Mouse (Mus musculus) embryo, embryonic 11 days (tissue): ENCODE results near the gene Phgr1.

ENCODE experiments used
- DNase-seq: peaks from one replicate; pipeline ENCODE4 v3.0.0-alpha.2; 2015

Phgr1 gene

GRCm38 (mm10) chr2:118751896-118752791, 20.4 kb upstream of the Phgr1 start:
- DNase-seq, result no peak

DNA sequence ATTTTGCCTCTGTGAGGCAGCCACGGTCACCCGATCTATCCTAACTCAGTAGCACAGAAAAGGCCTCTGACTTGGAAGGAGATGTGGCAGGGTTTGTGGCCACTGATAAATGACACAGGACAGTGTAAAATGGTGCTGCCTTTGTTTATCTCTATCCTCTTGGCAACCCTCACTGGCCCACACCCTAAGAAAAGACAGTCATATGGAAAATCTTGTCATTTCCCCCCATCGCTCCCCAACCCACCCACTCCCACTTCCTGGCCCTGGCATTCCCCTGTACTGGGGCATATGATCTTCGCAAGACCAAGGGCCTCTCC, 19.8 kb upstream of the Phgr1 start:
- no peak for DNase-seq

- DNase-seq, result no peak
Observed at GRCm38 (mm10) chr2:118754143-118754542, 18.4 kb upstream of the Phgr1 start.

- no peak for DNase-seq
Observed at GRCm38 (mm10) chr2:118755407-118755806, 17.2 kb upstream of the Phgr1 start.

- DNase-seq, result no peak
Observed at GRCm38 (mm10) chr2:118756103-118756502, 16.5 kb upstream of the Phgr1 start.

DNA sequence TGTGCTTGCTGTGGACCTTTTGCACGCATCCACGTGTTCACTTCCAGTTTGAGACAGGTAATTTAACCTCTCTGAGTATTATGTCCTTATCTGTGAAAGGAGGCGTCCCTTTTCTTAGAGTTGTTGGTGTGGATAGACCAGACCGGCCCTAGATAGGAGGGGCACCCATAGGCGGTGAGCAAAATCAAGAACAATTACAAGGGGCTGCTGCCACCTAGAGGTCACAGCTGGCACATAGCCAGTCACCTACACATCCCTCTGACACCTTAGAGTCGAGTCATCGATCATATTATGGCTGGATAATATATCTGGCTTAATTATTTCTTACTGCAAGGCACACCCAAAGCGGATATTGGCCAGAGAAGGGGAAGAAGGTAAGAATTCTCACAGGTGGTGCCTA, 12.7 kb upstream of the Phgr1 start:
- DNase-seq, result peak; percentile 77

DNA sequence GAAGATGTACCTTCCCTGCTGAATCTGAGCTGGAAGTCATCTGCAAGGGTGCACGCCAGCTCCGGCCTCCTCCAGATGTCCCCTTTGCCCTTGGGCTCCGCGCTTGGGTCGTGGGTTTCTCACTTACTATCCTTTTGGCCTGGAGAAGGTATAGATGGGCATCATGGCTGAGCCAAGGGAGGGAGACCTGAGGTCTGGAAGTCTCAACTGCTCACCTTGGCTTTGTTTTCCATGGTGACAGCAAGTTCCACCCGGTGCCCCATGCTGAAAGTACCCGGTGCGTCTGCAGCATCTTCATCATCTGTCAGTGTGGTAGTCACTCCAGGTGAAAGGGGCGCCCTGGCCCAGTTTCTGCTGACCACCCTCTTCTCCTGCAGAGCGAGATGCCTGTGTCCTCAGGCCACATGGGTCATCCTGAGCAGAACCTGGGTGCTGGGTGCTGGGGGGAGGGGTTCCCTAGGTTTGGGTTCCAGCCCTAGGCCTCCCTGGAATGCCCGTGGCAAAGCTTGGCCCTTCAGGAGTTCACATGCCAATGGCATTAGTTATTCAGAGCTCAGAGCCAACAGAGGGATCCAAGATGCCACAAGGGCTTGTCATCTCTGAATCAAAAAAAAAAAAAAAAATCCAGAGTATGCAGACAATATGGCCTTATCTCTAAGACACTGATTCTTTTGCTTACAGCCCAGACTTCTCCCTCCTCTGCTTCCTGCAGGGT, 12.1 kb upstream of the Phgr1 start:
- no peak for DNase-seq

DNA sequence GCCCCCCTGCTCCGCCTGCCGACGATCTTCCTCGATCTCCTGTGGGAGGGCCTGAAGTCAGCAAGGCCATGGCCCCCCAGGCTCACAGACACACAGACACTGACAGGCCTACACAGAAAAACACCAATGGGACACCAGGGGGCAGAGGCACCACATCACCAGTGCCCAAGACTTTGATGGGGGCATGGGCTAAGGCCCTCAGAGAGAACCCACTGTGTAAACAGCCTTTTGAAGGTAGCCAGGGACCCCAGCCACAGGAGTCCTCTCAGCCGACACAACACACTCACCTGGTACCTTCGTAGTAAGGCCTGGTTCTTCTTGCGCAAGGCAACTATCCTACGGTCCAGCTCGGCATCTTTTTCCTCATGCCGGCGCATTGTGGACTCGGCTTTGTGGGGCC, 11.2 kb upstream of the Phgr1 start:
- DNase-seq, result no peak

DNA sequence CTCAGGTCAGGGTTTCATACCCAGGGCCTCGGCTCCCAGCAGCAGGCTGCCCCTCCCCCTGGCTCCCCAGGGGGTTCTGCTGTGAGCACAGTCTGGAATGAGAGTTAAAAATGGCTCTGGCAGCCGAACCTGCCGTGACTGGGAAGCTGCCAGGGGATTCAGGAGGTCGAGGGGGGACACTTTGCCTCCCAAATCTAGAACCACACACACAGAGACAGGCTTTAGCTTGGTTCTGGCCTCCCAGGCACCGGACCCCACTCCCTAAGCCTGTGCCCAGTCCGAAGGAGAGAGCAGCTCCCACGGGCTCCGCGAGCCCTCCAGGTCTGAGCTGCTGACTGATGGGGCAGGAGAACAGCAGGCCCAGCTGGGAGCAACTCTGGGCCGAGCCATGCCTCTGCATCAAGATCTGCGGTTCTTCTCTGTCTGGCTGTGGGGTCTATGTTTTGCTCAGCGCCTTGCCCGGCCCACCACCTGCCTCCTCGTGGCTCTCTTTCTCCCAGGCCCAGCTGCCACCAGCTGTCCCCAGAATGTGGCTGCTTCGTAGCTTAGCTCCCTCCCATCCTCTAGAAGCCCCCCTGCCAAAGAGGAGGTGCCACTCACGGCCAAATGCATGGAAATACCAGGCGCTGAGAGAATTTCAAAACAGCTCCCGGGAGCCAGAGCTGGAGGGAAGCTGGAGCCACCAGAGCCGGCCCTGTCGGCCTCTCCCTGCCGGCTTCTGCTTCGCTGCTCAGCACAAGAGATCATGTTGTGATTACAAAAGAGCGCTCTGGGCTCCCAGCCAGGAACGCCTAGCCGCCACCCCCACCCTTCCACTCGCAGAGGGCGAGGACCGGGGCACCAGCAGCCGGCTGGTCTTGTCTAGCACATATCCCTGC, 10.4 kb upstream of the Phgr1 start, which contains the start of gene Ccdc9b:
TSS of gene Ccdc9b (minus strand) at position 756 of the 878 bp plus-strand sequence.
- DNase-seq, result peak; percentile 71

DNA sequence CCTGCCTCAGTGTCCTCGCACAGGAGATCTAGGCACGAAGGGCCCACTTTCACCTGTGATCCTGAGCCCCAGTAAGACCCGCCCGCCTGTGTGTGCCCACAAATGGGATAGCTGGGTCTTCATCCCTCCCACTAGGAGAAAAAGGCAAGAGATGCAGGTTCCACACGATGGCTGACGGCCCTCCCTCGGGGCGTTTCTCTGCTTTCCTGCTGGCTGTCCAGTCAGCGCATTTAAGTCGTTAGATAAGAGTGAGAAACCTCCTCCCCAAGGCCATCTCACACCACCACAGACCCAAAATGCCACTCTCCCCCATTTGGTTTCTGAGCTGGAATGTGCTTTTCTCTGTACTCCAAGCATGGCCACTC, 9.8 kb upstream of the Phgr1 start:
- no peak for DNase-seq

DNA sequence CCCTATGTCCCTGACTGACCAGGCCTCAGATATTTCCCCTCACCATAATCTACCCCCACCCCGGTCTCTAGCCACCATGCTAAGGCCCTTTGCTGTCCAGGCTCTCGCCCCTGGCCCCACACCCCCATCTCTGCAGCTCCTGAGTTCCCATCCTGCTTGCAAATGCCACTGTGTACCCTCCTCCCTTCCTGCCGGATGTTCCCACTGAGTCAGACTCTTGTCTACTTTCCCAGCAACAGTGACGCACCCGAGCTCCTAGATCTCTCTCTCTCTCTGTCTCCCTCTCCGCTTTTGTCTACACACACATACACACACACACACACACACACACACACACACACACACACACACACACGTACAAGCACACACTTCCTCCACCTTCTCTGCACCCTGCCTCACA, 9.1 kb upstream of the Phgr1 start:
- no peak for DNase-seq

DNA sequence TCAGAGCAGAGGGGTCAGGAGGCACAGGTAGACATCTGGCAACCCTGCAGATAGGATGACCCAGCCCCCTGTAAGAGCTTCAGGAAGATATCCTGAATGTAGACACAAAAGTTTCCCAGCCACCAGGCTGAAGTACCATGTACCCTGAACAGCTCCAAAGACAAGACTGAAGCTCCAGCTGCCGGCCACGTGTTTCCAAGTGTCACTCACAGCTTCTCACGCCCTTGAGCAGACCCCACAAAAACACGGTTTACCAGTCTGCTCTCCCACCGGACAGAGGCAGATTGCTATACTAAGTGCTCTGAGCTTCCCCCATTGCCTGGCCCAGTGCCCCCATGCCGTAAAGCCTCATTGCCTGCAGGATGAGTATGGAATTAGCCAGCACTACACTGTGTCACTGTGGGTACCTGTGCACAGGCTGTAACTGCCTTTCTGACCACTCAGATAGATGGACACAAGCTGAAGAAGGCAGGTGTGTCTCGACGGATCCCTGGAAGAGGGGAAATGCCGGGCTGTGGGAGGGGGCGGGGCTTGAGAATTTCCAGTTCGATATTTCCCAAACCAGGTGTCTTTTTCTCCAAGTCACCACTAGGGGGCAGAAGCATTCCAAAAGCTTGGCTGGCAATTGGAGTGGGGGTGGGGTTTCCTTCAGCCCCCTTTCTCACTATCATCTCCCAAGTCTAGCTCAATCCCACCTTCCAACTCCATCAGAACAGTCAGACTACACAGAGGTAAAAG, 8.3 kb upstream of the Phgr1 start:
- DNase-seq, result peak; percentile 80

DNA sequence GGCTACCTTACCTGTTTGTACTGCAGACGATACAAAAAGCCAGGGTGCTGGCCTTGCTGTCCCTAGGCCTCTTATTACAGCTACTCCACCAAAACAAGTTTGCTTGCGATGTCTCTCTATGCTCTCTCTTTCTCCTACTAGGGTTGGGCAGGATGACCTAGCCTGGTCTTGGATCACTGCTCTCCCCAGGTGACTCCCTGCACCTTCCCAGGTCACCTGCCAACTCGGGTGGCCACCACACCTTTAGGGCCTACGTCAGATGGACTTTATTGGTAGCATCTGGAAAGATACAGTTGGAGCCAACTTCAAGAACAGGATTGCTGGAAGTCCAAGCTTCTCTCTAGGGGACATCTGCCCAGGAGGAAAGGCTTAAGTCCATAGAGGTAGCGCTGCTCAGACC, 7.7 kb upstream of the Phgr1 start:
- no peak for DNase-seq

- no peak for DNase-seq
Observed at GRCm38 (mm10) chr2:118766041-118767033, 6.2 kb upstream of the Phgr1 start.

- no peak for DNase-seq
Observed at GRCm38 (mm10) chr2:118774536-118774935, 2.0 kb downstream of the Phgr1 start.

GRCm38 (mm10) chr2:118775396-118775795, 2.8 kb downstream of the Phgr1 start:
- no peak for DNase-seq

DNA sequence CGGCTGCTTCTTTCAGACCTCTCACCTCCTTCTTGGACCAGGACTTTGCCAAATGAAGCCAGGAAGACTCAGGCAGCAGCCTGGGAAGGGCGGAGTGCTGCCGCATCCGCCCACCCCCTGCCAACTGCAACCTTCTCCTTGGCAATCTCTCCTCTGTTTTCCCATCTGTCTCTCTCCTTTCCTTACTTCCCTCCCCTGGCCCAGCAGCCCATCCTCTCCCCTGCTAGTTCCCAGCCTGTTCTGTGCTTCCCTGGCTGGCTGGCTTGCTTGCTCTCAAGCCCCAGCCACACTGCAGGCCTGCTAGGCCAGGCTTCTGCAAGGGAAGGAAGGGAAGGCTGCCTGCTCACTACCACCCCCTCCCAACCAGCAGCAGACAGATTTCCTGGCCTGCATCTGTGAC, 3.3 kb downstream of the Phgr1 start:
- no peak for DNase-seq

DNA sequence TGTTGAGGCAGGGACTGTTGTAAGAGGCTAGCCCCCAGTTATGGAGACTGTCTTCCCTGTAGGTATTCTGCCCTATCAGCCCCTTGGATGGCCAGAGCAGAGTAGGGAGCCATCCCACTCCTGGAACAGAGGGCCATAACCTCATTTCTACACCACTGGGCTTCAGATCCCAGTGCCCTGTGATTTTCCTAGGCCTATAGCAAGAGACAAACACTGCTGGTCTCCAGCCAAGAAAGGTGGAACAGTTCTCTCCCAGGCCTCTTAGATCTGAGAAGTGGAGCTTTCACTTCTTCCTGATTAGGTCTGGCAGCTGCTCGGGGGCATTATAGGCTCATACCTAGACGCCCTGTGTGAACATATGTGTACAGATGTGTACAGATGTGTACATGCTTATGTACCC, 3.7 kb downstream of the Phgr1 start:
- no peak for DNase-seq

- no peak for DNase-seq
Observed at GRCm38 (mm10) chr2:118778418-118778817, 5.8 kb downstream of the Phgr1 start.

GRCm38 (mm10) chr2:118779065-118779464, 6.5 kb downstream of the Phgr1 start:
- no peak for DNase-seq
